Mouse (Mus musculus) E14TG2a.4 (cell line): ENCODE measurements around the gene Spcs2.

Source experiments
- CTCF ChIP-seq: conservative IDR thresholded peaks from 2 replicates; pipeline ENCODE4 v1.5.1; 2014; ENCODE audit warnings: low read length
- NANOG ChIP-seq: IDR thresholded peaks from 2 replicates; pipeline ENCODE4 v1.6.1; 2014; ENCODE audit warnings: borderline replicate concordance, low read length, mixed read lengths
- POU5F1 ChIP-seq: IDR thresholded peaks from 2 replicates; pipeline ENCODE4 v1.6.1; 2014; ENCODE audit warnings: low read length, borderline replicate concordance

GRCm38 (mm10) chr7:99858175-99858812 lies 5.0 kb downstream of the Spcs2 start:
- TF ChIP-seq CTCF (no peak), NANOG (no peak), POU5F1 (no peak)
